21 mouse cellular contexts compared by ENCODE assay signal in genomic region chr4:117957492-117957891, GRCm38 (mm10). TPM values are rescaled to one million over a fixed set of nuclear protein-coding genes. Genes with fewer than 3 reads are reported as not detected.
DNase-seq lines count a peak whose midpoint lies in the region; ATAC-seq lines count a peak whose summit lies in the region.
"Had no signal": no experiment of that assay in that cellular context is flagged by ENCODE, and none has a peak within 500 bp of the region (broad histone marks: within the 10 kb centered on the region; RNA-seq: fewer than 3 reads in every experiment).

No protein-coding gene starts in this region.

- no peak overlapping the region for H3K4me2 ChIP-seq in forebrain, embryonic 12.5 days
- no peak overlapping the region; the same call in 1 of the 2 replicates for H3K4me2 ChIP-seq in heart, embryonic 15.5 days
- H3K4me2 ChIP-seq: hindbrain, embryonic 13.5 days; intestine, embryonic 15.5 days; limb, embryonic 15.5 days; liver, embryonic 15.5 days; neural tube, embryonic 12.5 days had no signal

- H3K4me1 ChIP-seq in forebrain, embryonic 10.5 days: no peaks in the 10 kb centered on the region; the same call in 1 of the 2 replicates
- peaks cover 5% of the 10 kb centered on the region; the same call in 1 of the 2 replicates for H3K4me1 ChIP-seq in forebrain, embryonic 12.5 days
- peaks cover 17% of the 10 kb centered on the region for H3K4me1 ChIP-seq in heart, embryonic 15.5 days (replicated peaks)
- peaks cover 20% of the 10 kb centered on the region for H3K4me1 ChIP-seq in limb, embryonic 10.5 days
- H3K4me1 ChIP-seq: intestine, embryonic 15.5 days; limb, embryonic 15.5 days; liver, embryonic 15.5 days had no signal

- WGBS in forebrain, embryonic 10.5 days: 69% methylated on average over 4 of the region's 4 CpGs
- 66% methylated on average over 4 of the region's 4 CpGs for WGBS in forebrain, embryonic 12.5 days
- 27% methylated on average over 4 of the region's 4 CpGs for WGBS in heart, embryonic 15.5 days
- WGBS in limb, embryonic 10.5 days: 42% methylated on average over 4 of the region's 4 CpGs

- 0 out of 2 replicates have a peak overlapping the region, but pooled peaks have one; percentile 40 for H3K27ac ChIP-seq in forebrain, embryonic 10.5 days
- no peak overlapping the region for H3K27ac ChIP-seq in forebrain, embryonic 12.5 days
- peak overlapping the region; percentile 71 for H3K27ac ChIP-seq in heart, embryonic 15.5 days
- peak overlapping the region; percentile 67; the same call in 1 of the 2 replicates for H3K27ac ChIP-seq in limb, embryonic 10.5 days
- H3K27ac ChIP-seq: hindbrain, embryonic 13.5 days; intestine, embryonic 15.5 days; limb, embryonic 15.5 days; liver, embryonic 15.5 days; macrophage; neural tube, embryonic 12.5 days; stomach, postnatal 0 days had no signal

- DNase-seq in forebrain, embryonic 10.5 days (ENCODE audit: extremely low spot score, low spot score): no peak
- no peak for DNase-seq in heart, postnatal 10 days
- peak; percentile 67 for DNase-seq in left cerebral cortex, postnatal 4 days
- DNase-seq in left cerebral cortex, postnatal 25 days (ENCODE audit: low spot score in 2 of 2): no peak
- no peak for DNase-seq in limb, embryonic 10.5 days (ENCODE audit: low spot score)
- DNase-seq: cerebellum, adult 8-10 months; kidney, adult 9 months; right cerebral cortex, postnatal 4 days had no signal

- H3K9me3 ChIP-seq in forebrain, embryonic 10.5 days: peaks cover under 1% of the 10 kb centered on the region; the same call in 1 of the 2 replicates
- 0 out of 2 replicates have a peak, but pooled peaks cover under 1% of the 10 kb centered on the region for H3K9me3 ChIP-seq in forebrain, embryonic 12.5 days
- H3K9me3 ChIP-seq in heart, embryonic 15.5 days (replicated peaks): no peaks in the 10 kb centered on the region
- H3K9me3 ChIP-seq in limb, embryonic 10.5 days (replicated peaks): no peaks in the 10 kb centered on the region
- H3K9me3 ChIP-seq: hindbrain, embryonic 13.5 days; intestine, embryonic 15.5 days; limb, embryonic 15.5 days; liver, embryonic 15.5 days had no signal

- intact Hi-C loops in heart, postnatal 10 days (cut with DNase I): no loop called here
- intact Hi-C loops in left cerebral cortex, postnatal 4 days (cut with DNase I): no loop called here
- intact Hi-C loops in left cerebral cortex, postnatal 25 days (cut with DNase I): no loop called here

- peaks cover 61% of the 10 kb centered on the region for H3K36me3 ChIP-seq in forebrain, embryonic 10.5 days (replicated peaks)
- H3K36me3 ChIP-seq in forebrain, embryonic 12.5 days (replicated peaks): peaks cover 23% of the 10 kb centered on the region
- H3K36me3 ChIP-seq in heart, embryonic 15.5 days: peaks cover 5% of the 10 kb centered on the region
- H3K36me3 ChIP-seq in limb, embryonic 10.5 days: peaks cover 78% of the 10 kb centered on the region

- no peak for ATAC-seq in forebrain, embryonic 12.5 days (ENCODE audit: low FRiP score)
- peak; percentile 48; the same call in 1 of the 2 replicates for ATAC-seq in heart, embryonic 15.5 days (replicated peaks; ENCODE audit: insufficient number of reproducible peaks, insufficient read depth, low FRiP score, low read depth)
- no peak for ATAC-seq in activated CD4-positive, CD25-positive, alpha-beta regulatory T cell, adult 4 months
- ATAC-seq: intestine, embryonic 15.5 days had no signal

- no peaks in the 10 kb centered on the region for H3K27me3 ChIP-seq in forebrain, embryonic 10.5 days (ENCODE audit: poor library complexity, severe bottlenecking)
- H3K27me3 ChIP-seq in forebrain, embryonic 12.5 days: no peaks in the 10 kb centered on the region
- H3K27me3 ChIP-seq in heart, embryonic 15.5 days: no peaks in the 10 kb centered on the region
- no peaks in the 10 kb centered on the region for H3K27me3 ChIP-seq in limb, embryonic 10.5 days (ENCODE audit: low read depth, poor library complexity, severe bottlenecking)
- H3K27me3 ChIP-seq: CH12.LX; hindbrain, embryonic 13.5 days; intestine, embryonic 15.5 days; limb, embryonic 15.5 days; liver, embryonic 15.5 days; neural tube, embryonic 12.5 days had no signal

- no peak overlapping the region for H3K4me3 ChIP-seq in forebrain, embryonic 10.5 days
- no peak overlapping the region for H3K4me3 ChIP-seq in forebrain, embryonic 12.5 days (replicated peaks)
- no peak overlapping the region for H3K4me3 ChIP-seq in heart, embryonic 15.5 days
- no peak overlapping the region for H3K4me3 ChIP-seq in limb, embryonic 10.5 days
- H3K4me3 ChIP-seq: hindbrain, embryonic 13.5 days; intestine, embryonic 15.5 days; limb, embryonic 15.5 days; liver, embryonic 15.5 days; midbrain, embryonic 10.5 days; neural tube, embryonic 12.5 days had no signal

- H3K9ac ChIP-seq in forebrain, embryonic 12.5 days: no peak overlapping the region
- H3K9ac ChIP-seq in heart, embryonic 15.5 days: no peak overlapping the region
- H3K9ac ChIP-seq: hindbrain, embryonic 13.5 days; intestine, embryonic 15.5 days; limb, embryonic 15.5 days; liver, embryonic 15.5 days; neural tube, embryonic 12.5 days had no signal

RNA-seq across cellular contexts. Expression of gene Artn, which starts 27.9 kb away (rescaled TPM):
- 0.44 and 0.58 TPM in 2 replicates for polyA plus RNA-seq in forebrain, embryonic 10.5 days (2016; fragmentation: Nextera tagmentation; extraction: Ambion mirVana)
- polyA plus RNA-seq in forebrain, embryonic 12.5 days (2016; fragmentation: Nextera tagmentation; extraction: Ambion mirVana): 0.23 and 0.33 TPM in 2 replicates
- 0.65 and 1.2 TPM in 2 replicates for polyA plus RNA-seq in heart, embryonic 15.5 days (2015; fragmentation: Nextera tagmentation; extraction: Ambion mirVana)
- under 1 TPM; 0.22 to 0.43 TPM for total RNA-seq in heart, postnatal 10 days (2021)
- total RNA-seq in left cerebral cortex, postnatal 4 days (2021): 1 to 10 TPM; 2.5 to 3.3 TPM
- total RNA-seq in left cerebral cortex, postnatal 25 days (2021): 1 to 10 TPM; 2.3 to 2.6 TPM
- polyA plus RNA-seq in limb, embryonic 10.5 days (2016; fragmentation: Nextera tagmentation; extraction: Ambion mirVana): 6.5 and 13.5 TPM in 2 replicates
- not detected for polyA plus RNA-seq in activated CD4-positive, CD25-positive, alpha-beta regulatory T cell, adult 4 months (2017; shearing (Covaris generic))
- total RNA-seq: CH12.LX; monocyte, adult 5-6 weeks had no signal
- polyA plus RNA-seq: macrophage had no signal

RNA-seq across cellular contexts. Expression of gene Ipo13, which starts 42.7 kb away (rescaled TPM):
- 63.2 and 67.3 TPM in 2 replicates for polyA plus RNA-seq in forebrain, embryonic 10.5 days (2016; fragmentation: Nextera tagmentation; extraction: Ambion mirVana)
- 70.8 and 71.4 TPM in 2 replicates for polyA plus RNA-seq in forebrain, embryonic 12.5 days (2016; fragmentation: Nextera tagmentation; extraction: Ambion mirVana)
- 33.4 and 48.1 TPM in 2 replicates for polyA plus RNA-seq in heart, embryonic 15.5 days (2015; fragmentation: Nextera tagmentation; extraction: Ambion mirVana)
- total RNA-seq in heart, postnatal 10 days (2021): 10 to 100 TPM; 50.9 to 61.5 TPM
- 100 to 1,000 TPM; 112 to 114 TPM for total RNA-seq in left cerebral cortex, postnatal 4 days (2021)
- 100 to 1,000 TPM; 108 to 116 TPM for total RNA-seq in left cerebral cortex, postnatal 25 days (2021)
- polyA plus RNA-seq in limb, embryonic 10.5 days (2016; fragmentation: Nextera tagmentation; extraction: Ambion mirVana): 56.0 and 56.7 TPM in 2 replicates
- polyA plus RNA-seq in activated CD4-positive, CD25-positive, alpha-beta regulatory T cell, adult 4 months (2017; shearing (Covaris generic)): 10 to 100 TPM; 13.7 to 15.6 TPM
